Mouse (Mus musculus): ENCODE results near the gene Ceacam19.
"Not testable (repeated sequence)": the region's sequence is repeated elsewhere in the genome, so short reads cannot be mapped to it uniquely, and the experiment has no call there.

Gene Ceacam19

DNA sequence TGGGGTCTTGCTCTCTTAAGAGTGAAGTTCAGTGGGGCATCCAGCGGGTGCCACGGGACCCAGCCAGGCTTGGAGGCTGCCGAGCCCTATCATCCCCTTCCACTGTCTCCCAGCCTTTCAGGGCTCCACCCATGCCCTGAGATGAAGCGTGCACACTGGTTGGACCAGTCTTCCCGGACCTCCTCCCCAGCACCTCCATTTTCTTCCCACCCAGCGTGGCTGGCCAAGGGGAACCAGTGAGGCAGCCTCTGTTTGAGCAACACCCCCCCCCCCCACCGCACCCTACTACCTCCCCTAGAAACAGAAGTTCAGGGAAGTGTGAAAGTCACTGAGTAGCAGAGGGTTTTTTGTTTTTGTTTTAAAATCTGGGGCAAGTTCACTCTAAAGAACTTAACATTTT is at the start of gene Ceacam19:
Gene Ceacam19 (minus strand): TSS at position 117 of the 400 bp plus-strand sequence.
- no peak for DNase-seq (ENCODE audit: low spot score)

- DNase-seq (ENCODE audit: low spot score), result no peak
Measured at GRCm38 (mm10) chr7:19937229-19937821, 49.6 kb upstream of the Ceacam19 start.

DNA sequence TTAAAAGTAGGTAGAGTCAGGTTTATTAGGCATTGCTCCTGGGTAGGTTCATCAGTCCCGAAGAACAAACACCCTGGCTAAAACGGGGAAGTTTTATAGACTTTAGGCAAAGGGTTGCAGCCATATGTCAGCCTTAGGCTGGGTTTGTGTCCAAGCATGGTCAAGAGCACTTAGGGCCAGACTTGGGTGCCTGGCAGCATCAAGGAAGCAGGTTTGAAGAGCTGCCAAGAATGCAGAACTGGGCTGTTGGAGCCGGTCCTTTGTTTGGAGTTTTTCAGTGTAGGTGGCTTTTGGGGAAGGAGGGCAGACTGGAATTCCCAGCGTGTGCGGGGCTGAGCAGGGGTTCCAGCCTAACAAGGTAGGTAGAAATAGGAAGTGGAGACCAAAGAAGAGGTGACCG is 48.2 kb upstream of the Ceacam19 start:
- DNase-seq (ENCODE audit: low spot score), result no peak

- no peak for DNase-seq (ENCODE audit: low spot score)
Measured at GRCm38 (mm10) chr7:19935171-19935751, 47.5 kb upstream of the Ceacam19 start.

- DNase-seq (ENCODE audit: low spot score), result peak; percentile 58
Measured at GRCm38 (mm10) chr7:19932877-19933809, 45.4 kb upstream of the Ceacam19 start.

GRCm38 (mm10) chr7:19932133-19932876 is 44.5 kb upstream of the Ceacam19 start:
- DNase-seq (ENCODE audit: low spot score), result no peak

DNA sequence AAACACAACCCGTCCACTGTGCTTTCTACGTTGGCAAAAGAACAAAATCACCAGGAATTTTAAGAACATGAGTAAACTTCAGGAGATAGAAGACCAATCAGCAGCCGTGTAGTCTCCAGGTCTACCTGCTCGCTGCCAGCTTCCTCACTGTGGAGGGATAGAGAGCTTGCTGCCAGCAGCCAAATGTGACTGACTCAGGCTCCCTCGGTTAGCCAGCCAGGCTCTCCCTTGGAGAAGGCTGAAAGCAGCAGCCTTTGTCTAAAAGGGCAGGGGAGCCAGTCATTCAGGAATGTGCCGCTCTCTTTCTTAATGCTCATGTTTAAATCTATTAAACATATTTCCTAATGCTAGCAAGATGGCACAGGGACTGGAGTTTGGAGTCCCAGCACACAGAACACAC is 42.7 kb upstream of the Ceacam19 start:
- not testable (repeated sequence) for DNase-seq (ENCODE audit: low spot score)

GRCm38 (mm10) chr7:19928486-19928885 is 40.7 kb upstream of the Ceacam19 start:
- DNase-seq (ENCODE audit: low spot score), result no peak

GRCm38 (mm10) chr7:19926849-19927480 is 39.2 kb upstream of the Ceacam19 start:
- no peak for DNase-seq (ENCODE audit: low spot score)

GRCm38 (mm10) chr7:19925376-19925775 is 37.6 kb upstream of the Ceacam19 start:
- DNase-seq (ENCODE audit: low spot score), result no peak

DNA sequence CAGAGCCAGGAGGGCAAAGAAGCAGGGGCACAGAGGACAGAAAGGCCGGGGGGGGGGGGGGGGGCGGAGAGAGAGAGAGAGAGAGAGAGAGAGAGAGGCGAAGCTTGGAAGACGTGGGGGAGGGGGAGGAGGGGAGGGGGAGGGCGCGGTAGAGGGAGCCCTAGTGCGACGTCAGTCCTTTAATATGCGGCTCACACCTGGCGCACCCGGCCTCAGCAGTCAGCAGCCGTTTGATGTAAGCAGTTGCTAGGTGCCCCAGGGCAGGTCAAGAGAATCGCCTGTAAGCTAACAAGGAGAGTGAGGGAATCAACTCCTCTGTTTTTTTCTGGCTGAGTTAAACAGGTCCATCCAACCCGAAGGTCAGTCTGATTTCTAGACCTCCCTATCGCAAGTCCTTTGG is 36.0 kb upstream of the Ceacam19 start:
- DNase-seq (ENCODE audit: low spot score), result no peak

DNA sequence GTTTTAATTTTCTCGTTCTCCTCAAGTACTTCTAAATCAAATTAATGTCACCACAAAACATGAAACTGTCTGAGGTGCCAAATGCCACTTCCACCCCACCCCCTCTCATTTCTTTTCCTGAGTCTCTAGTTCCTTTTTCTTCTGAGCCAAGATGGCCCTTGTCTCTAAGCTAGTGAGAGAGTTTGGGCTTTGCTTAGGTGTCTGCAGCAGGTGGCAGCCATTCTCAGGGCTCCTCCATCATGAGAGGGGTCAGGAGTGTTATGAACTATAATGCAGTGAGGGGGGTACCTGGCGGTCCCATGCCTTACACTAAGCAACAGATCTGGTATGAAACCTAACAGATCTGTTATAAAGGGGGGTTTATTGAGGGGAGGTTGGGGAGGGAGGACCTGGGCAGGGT is 35.6 kb upstream of the Ceacam19 start:
- no peak for DNase-seq (ENCODE audit: low spot score)

DNA sequence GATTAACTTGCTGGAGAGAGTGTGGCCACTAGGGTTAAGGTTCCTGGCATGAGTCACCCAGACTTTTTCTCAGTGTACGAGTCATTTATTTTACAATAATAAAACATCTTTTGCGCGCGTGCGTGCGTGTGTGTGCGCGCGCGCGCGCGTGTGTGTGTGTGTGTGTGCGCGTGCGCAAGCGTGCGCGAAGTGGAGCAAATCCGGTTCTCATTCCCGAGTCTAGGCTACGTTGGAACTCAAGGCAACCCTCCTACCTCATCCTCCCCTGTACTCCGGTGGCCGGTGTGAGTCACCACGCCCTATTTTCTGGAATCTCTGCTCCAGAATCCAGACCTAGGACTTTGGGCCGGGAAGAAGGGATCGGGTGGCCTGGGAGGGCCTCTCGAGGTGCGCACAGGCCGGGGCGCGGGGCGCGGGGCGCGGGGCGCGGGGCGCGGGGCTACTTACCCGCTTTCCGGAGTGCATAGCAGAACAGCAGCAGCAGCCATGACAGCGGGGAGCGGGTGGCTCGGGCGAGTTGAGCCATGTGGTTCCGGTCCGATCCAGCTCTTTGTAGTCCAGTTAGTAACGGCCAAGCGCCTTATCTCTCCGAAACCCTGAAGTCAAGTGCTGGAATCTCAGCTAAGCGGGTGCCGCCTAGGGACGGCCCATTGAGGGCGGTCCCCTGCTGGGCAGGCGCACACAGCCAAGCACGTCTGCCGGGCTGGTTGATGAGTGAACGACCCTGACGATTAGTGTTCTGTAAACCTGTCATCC is 32.9 kb upstream of the Ceacam19 start, which contains the start of gene Pvr:
Gene Pvr (minus strand): TSS at position 655 of the 756 bp plus-strand sequence.
- peak; percentile 70 for DNase-seq (ENCODE audit: low spot score)

GRCm38 (mm10) chr7:19920166-19920505 is 32.4 kb upstream of the Ceacam19 start:
- DNase-seq (ENCODE audit: low spot score), result no peak

- DNase-seq (ENCODE audit: low spot score), result no peak
Measured at GRCm38 (mm10) chr7:19914558-19914957, 26.8 kb upstream of the Ceacam19 start.

GRCm38 (mm10) chr7:19911695-19912524 is 24.1 kb upstream of the Ceacam19 start:
- DNase-seq (ENCODE audit: low spot score), result no peak

DNA sequence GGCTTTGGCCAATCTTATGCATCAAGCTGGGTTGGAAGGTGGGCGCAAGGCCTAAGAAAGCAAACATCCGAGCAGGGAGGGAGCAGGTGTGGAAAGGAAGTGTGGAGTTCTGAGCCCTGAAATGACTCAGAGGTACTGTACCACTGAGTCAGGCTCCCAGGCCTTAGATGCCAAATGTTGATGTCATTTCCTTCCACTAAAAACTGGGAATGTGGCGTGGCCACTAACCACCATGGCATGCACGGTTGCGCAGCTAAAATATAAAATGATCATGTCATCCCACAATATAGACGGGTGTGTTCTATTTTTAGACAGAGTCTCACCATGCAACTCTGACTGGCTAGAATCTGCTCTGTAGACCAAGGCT is 23.5 kb upstream of the Ceacam19 start:
- no peak for DNase-seq (ENCODE audit: low spot score)

DNA sequence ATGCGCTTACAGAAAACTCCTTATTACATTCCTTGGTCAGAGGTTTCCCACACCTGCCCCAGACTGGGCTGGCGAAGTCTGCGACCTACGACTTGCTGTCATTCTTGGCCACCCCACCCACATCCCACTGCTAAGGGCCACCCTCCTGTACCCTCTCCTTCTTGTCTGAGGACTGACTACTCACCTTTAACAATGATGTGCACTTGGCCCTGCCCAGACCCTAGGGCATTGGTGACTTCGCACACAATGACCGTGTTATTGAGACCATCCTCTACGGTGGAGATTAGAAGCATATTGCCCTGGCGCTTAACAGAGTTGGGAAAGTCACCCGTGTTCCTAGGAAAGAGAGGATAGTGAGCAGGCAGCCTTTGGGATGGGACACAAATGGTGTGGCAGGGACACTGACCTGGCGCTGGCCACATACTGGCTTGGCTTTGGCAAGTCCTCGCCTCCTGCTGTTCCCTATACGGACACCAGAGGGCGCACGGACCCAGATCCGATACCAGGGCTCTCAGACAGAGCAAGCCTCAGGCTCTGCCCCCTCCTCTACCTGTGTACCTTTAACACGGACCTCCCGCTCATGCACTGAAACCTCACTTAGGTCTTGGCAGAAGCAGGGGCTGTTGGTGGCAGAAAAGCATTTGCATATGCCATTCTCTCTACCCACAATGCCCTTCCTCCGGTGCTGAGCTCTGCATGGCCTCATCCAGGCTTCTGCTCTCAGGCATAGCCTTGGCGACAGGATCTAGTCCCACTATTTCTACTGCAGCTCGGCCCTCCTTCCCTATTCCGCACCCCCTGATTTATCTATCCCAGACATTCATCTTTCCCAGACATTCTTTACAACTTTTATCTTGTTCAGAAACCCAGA is 22.9 kb upstream of the Ceacam19 start:
- peak; percentile 57 for DNase-seq (ENCODE audit: low spot score)

DNA sequence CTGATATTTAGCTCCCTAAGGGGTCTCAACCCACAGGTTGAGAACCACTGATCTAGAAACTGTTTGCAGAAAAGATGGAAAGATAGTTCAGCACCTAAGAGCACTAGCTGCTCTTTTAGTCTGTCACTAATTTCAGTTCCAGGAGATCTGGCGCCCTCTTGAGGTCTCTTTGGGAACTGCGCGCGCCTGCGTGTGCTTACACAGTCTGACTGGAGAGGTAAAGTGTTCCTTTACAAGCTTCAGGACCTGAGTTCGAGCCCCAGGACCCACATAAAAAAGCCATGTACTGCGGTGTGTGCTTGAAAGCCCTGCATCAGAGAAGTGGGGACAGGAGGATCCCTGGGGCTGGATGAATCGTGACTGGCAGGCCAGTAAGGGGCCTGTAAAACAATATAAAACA is 2.1 kb upstream of the Ceacam19 start:
- DNase-seq (ENCODE audit: low spot score), result peak; percentile 49
